Mouse (Mus musculus) heart, postnatal 0 days (tissue): ENCODE measurements at regions not wholly inside any gene's neighbourhood (a gene's known extent, or its start where the extent isn't known, plus 50 kb on each side); places are given as distances from the start of the nearest gene placed in this dataset.

Source experiments
- CTCF ChIP-seq: IDR thresholded peaks from 2 replicates; pipeline ENCODE4 v1.5.1; 2016; ENCODE audit warnings: antibody characterized with exemption, control low read depth, low read depth
- EP300 ChIP-seq: IDR thresholded peaks from 2 replicates; pipeline ENCODE4 v1.6.1; 2016; ENCODE audit warnings: antibody characterized with exemption, low read depth

GRCm38 (mm10) chr1:88994588-88995331 is 75.5 kb upstream of the Sh3bp4 start:
- no peak for TF ChIP-seq CTCF
- TF ChIP-seq EP300: no peak
